Mouse (Mus musculus): ENCODE results near the gene Huwe1. TPM values are rescaled to one million over a fixed set of nuclear protein-coding genes. Genes with fewer than 3 reads are reported as not detected.

Gene Huwe1
- 35.6 and 45.4 TPM in 2 replicates for polyA plus RNA-seq (2015; fragmentation: Nextera tagmentation; extraction: Ambion mirVana)

- Histone ChIP-seq H3K4me3 (replicated peaks) (peak within 1 kb of the TSS; percentile 56), H3K9me3 (replicated peaks) (no peaks in the 10 kb centered on the region), H3K27ac (replicated peaks) (peak within 1 kb of the TSS; percentile 88), H3K4me2 (replicated peaks) (peak within 1 kb of the TSS; percentile 39), H3K4me1 (no peaks in the 10 kb centered on the region), H3K27me3 (no peaks in the 10 kb centered on the region), H3K36me3 (no peaks in the 10 kb centered on the region), H3K9ac (peak within 1 kb of the TSS; percentile 53)
- WGBS, result 17% methylated on average over 35 of the region's 36 CpGs
- peak; percentile 41; the same call in 1 of the 2 replicates for ATAC-seq (ENCODE audit: insufficient number of reproducible peaks, low FRiP score, low TSS enrichment, low read depth)
Observed at GRCm38 (mm10) chrX:151800701-151801511, at the start of gene Huwe1. TSS of gene Huwe1 (plus strand) at chrX:151800807.

DNA sequence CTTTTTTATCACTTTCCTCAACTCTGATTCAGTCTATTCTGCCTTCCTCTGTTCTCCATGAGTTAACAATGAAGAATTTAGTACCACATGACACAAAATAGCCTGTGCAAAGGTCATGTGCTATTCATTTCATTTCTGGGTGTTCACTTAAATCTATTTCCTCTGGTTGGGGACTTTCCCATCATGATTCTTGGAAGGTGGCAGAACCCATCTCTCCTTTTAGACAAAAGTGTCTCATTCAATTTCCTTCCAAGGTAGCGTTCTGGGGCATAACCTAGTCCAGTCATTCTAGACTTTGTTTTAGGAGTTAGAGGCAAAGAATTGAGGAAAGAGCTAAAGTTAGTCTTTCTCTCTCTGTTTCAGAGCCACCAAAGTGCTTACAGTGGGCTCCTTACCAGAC is 20.3 kb upstream of the Huwe1 start:
- no peaks in the 10 kb centered on the region for H3K36me3 ChIP-seq
- ATAC-seq (ENCODE audit: insufficient number of reproducible peaks, low FRiP score, low TSS enrichment, low read depth), result no peak
- WGBS, result 83% methylated on average over 1 of the region's 1 CpGs

GRCm38 (mm10) chrX:151782939-151783338 is 17.7 kb upstream of the Huwe1 start:
- no peaks in the 10 kb centered on the region for H3K4me1 ChIP-seq
- WGBS, result 79% methylated on average over 4 of the region's 4 CpGs

More for the DNA sequence above, 20.3 kb upstream of the Huwe1 start:
- H3K4me3 ChIP-seq (replicated peaks), result no peak overlapping the region
- no peak overlapping the region for H3K4me2 ChIP-seq (replicated peaks)
- H3K27ac ChIP-seq (replicated peaks), result no peak overlapping the region
- H3K4me1 ChIP-seq, result no peaks in the 10 kb centered on the region
- H3K9ac ChIP-seq, result no peak overlapping the region
- no peaks in the 10 kb centered on the region for H3K27me3 ChIP-seq
- H3K9me3 ChIP-seq (replicated peaks), result no peaks in the 10 kb centered on the region

DNA sequence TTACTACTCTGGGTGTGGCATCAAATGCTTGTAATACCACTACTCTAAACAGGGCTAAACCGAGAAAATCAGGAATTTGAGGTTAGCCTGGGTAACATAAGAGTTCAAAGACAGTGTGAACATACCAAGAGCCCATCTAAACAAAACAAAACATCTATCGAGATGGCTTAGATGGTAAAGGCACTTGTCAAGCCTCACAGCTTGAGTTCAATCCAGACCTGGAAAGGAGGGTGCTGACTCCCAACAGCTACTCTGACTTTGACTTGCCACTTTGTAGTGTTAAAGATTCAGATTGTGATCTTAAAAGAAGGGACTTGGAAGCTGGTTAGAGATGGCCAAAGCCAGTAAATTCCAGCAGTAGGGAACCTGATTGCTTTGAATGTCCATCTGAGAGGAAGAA is 7.8 kb upstream of the Huwe1 start:
- Histone ChIP-seq H3K4me3 (replicated peaks) (no peak overlapping the region), H3K9me3 (replicated peaks) (no peaks in the 10 kb centered on the region), H3K4me2 (replicated peaks) (no peak overlapping the region), H3K4me1 (no peaks in the 10 kb centered on the region), H3K36me3 (no peaks in the 10 kb centered on the region), H3K27me3 (no peaks in the 10 kb centered on the region), H3K27ac (replicated peaks) (no peak overlapping the region), H3K9ac (no peak overlapping the region)
- whole genome bisulfite sequencing, result 36% methylated on average over 2 of the region's 2 CpGs
- ATAC-seq (ENCODE audit: insufficient number of reproducible peaks, low FRiP score, low TSS enrichment, low read depth), result no peak

More at GRCm38 (mm10) chrX:151782939-151783338, 17.7 kb upstream of the Huwe1 start:
- no peaks in the 10 kb centered on the region for H3K27me3 ChIP-seq
- H3K27ac ChIP-seq (replicated peaks), result no peak overlapping the region
- H3K36me3 ChIP-seq, result no peaks in the 10 kb centered on the region
- no peak overlapping the region for H3K9ac ChIP-seq
- no peak overlapping the region for H3K4me2 ChIP-seq (replicated peaks)
- no peaks in the 10 kb centered on the region for H3K9me3 ChIP-seq (replicated peaks)
- ATAC-seq (ENCODE audit: insufficient number of reproducible peaks, low FRiP score, low TSS enrichment, low read depth), result no peak
- no peak overlapping the region for H3K4me3 ChIP-seq (replicated peaks)

DNA sequence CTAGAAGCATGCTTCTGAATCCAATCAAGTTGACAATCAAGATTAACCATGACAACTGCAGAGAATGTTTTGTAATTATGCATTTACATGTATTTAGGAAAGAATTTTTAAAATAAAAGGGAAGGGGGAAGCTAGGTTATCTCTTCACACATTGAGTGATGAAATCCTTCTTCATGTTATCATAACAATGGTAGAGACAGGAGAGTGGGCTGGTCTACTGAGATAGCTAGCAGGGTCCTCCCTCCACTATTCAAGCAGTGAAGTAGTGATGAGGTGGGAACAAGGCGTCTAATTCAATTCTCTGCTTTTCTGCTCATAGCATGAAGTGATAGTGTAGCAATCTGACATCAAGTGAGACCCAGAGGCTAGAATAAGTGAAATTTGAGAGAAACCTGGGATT is 2.6 kb upstream of the Huwe1 start:
- H3K4me2 ChIP-seq (replicated peaks), result no peak overlapping the region
- H3K27ac ChIP-seq (replicated peaks), result no peak overlapping the region
- ATAC-seq (ENCODE audit: insufficient number of reproducible peaks, low FRiP score, low TSS enrichment, low read depth), result no peak
- no peaks in the 10 kb centered on the region for H3K4me1 ChIP-seq
- H3K9me3 ChIP-seq (replicated peaks), result no peaks in the 10 kb centered on the region
- no peaks in the 10 kb centered on the region for H3K27me3 ChIP-seq
- H3K36me3 ChIP-seq, result no peaks in the 10 kb centered on the region
- WGBS, result 71% methylated on average over 1 of the region's 1 CpGs
- no peak overlapping the region for H3K9ac ChIP-seq
- no peak overlapping the region for H3K4me3 ChIP-seq (replicated peaks)

DNA sequence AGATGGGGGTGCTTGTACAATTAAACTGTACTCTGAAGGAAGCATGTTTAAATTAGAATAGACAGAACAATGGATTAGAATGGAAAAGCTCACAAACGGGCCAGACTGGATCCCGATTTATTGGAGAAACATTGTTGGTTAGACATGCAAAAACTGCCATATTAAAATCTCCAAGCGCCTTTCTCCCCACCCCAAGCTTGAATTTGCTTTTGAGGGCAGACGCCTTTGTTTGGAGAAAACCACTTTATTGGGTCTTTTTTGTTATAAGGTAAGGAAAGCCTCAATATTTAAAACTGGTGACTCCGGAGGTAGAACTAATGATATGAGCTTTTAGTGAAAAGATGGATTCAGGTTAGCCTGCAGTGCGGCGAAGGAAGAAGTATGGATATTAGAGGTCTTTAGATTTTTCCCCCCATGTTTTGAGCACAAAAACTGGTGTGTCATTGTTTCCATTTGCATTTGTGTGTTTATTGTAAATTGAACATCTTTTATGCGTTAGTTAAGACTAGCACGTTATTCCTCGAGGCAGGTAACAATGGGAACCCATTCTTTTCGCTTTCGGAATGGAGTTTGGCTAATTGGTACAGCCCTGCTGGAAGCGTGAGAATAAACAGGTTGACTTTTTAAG is 1.8 kb downstream of the Huwe1 start:
- H3K36me3 ChIP-seq, result no peaks in the 10 kb centered on the region
- H3K27me3 ChIP-seq, result no peaks in the 10 kb centered on the region
- no peak for ATAC-seq (ENCODE audit: insufficient number of reproducible peaks, low FRiP score, low TSS enrichment, low read depth)
- H3K4me3 ChIP-seq (replicated peaks), result peak overlapping the region; percentile 57
- no peaks in the 10 kb centered on the region for H3K4me1 ChIP-seq
- no peaks in the 10 kb centered on the region for H3K9me3 ChIP-seq (replicated peaks)
- H3K27ac ChIP-seq (replicated peaks), result peak overlapping the region; percentile 94
- peak overlapping the region; percentile 48 for H3K4me2 ChIP-seq (replicated peaks)
- 21% methylated on average over 13 of the region's 13 CpGs for WGBS
- H3K9ac ChIP-seq, result peak overlapping the region; percentile 39

DNA sequence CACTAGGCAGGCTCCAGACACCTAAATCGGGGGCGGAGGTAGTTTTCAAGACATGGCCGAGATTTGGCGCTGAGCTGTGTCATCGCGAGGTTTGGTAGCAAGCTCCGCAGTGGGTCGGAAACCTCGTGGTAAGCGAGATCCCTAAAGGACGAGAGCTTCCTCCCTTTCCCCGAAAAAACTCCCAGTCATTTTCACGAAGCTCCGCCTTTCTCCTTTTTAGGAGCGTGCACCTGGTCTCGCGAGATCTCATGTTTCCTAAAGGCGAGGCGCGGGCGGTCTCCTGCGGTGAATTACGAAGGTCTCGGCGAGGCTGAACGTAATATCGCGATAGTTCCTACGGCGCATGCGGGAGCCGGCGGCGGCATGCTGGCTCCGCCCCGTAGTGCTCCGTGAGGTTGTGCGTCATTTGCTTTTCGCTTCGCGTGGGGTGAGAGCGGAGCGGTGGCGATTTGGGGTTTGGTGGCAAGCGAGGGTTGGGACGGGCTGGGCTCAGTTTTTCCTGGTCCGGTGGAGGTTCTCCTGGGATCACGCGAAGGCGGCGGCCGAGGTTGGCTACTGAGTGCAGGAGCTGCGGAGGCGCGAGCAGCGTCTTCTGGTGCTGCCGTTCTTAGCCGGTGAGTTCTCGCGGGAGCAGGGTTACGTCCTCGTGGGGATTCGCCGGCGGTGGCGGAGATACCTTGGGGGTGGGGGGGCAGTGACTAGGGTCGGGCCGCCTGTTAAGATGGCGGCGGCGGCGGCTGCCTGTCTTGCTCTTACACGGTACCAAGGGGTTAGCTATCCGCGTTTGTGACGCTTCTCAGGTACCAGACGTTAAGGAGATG is 2.6 kb downstream of the Huwe1 start:
- Histone ChIP-seq H3K27me3 (no peaks in the 10 kb centered on the region), H3K4me3 (replicated peaks) (peak overlapping the region; percentile 57), H3K9me3 (replicated peaks) (no peaks in the 10 kb centered on the region), H3K27ac (replicated peaks) (peak overlapping the region; percentile 94), H3K4me1 (no peaks in the 10 kb centered on the region), H3K9ac (peak overlapping the region; percentile 48), H3K4me2 (replicated peaks) (peak overlapping the region; percentile 54), H3K36me3 (no peaks in the 10 kb centered on the region)
- 16% methylated on average over 77 of the region's 77 CpGs for WGBS
- peak; percentile 91 for ATAC-seq (ENCODE audit: insufficient number of reproducible peaks, low FRiP score, low TSS enrichment, low read depth)

- WGBS, result 23% methylated on average over 20 of the region's 20 CpGs
- no peaks in the 10 kb centered on the region for H3K36me3 ChIP-seq
- H3K9me3 ChIP-seq (replicated peaks), result no peaks in the 10 kb centered on the region
- H3K9ac ChIP-seq, result peak overlapping the region; percentile 48
- peak overlapping the region; percentile 57 for H3K4me3 ChIP-seq (replicated peaks)
- no peaks in the 10 kb centered on the region for H3K4me1 ChIP-seq
- H3K27me3 ChIP-seq, result no peaks in the 10 kb centered on the region
- ATAC-seq (ENCODE audit: insufficient number of reproducible peaks, low FRiP score, low TSS enrichment, low read depth), result peak; percentile 44; the same call in 1 of the 2 replicates
- H3K4me2 ChIP-seq (replicated peaks), result peak overlapping the region; percentile 54
- H3K27ac ChIP-seq (replicated peaks), result peak overlapping the region; percentile 94
Observed at GRCm38 (mm10) chrX:151803777-151804101, 3.1 kb downstream of the Huwe1 start.

DNA sequence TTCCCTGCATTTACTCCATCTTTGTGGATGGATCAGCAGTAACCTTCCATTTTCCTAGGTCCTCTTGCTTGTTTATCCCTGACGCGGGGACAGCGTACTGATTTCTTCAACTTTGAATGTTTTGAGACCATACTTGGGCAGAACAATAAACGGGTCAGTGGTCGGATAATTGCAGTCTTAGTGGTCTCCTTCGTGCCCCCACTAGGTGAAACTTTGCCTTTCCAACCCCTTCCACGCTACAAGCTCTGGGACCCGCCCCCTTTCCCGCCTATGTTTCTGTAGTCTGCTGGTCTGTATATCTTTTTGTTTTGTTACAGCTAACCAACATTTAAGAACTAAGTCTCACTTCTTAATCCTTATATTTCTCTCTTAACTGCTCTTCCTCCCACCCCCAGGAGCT is 3.8 kb downstream of the Huwe1 start:
- no peak for ATAC-seq (ENCODE audit: insufficient number of reproducible peaks, low FRiP score, low TSS enrichment, low read depth)
- Histone ChIP-seq H3K27ac (replicated peaks) (no peak overlapping the region), H3K4me2 (replicated peaks) (peak overlapping the region; percentile 54), H3K9me3 (replicated peaks) (no peaks in the 10 kb centered on the region), H3K4me3 (replicated peaks) (peak overlapping the region; percentile 57), H3K27me3 (no peaks in the 10 kb centered on the region), H3K36me3 (no peaks in the 10 kb centered on the region), H3K9ac (peak overlapping the region; percentile 48), H3K4me1 (no peaks in the 10 kb centered on the region)
- WGBS, result 27% methylated on average over 9 of the region's 9 CpGs

- Histone ChIP-seq H3K4me2 (replicated peaks) (no peak overlapping the region), H3K4me1 (no peaks in the 10 kb centered on the region), H3K9ac (no peak overlapping the region), H3K27me3 (0 out of 2 replicates have a peak, but pooled peaks cover 3% of the 10 kb centered on the region), H3K9me3 (replicated peaks) (no peaks in the 10 kb centered on the region), H3K4me3 (replicated peaks) (no peak overlapping the region), H3K27ac (replicated peaks) (no peak overlapping the region), H3K36me3 (no peaks in the 10 kb centered on the region)
- WGBS, result 81% methylated on average over 6 of the region's 6 CpGs
- ATAC-seq (ENCODE audit: insufficient number of reproducible peaks, low FRiP score, low TSS enrichment, low read depth), result no peak
Observed at GRCm38 (mm10) chrX:151811481-151811880, 10.9 kb downstream of the Huwe1 start.

DNA sequence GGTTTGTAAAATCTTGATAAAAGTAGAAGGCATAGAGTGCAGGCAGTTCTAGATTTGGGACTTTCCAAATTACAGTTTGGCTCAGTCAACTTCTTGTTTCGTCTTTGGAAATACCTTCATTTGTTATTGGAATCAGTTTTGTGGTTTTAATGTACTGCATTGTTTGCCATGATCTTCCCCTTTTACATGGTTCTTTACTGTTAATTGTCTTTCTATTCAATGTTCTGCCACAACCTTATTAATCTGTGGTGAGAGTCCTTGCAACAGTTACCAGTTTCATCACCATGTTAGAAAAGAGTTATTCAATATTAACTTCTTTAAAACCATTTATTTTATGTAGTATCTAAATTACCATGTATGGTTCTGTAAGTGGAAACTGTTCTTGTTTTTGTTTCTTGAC is 13.0 kb downstream of the Huwe1 start:
- H3K27me3 ChIP-seq, result 0 out of 2 replicates have a peak, but pooled peaks cover 3% of the 10 kb centered on the region
- no peaks in the 10 kb centered on the region for H3K9me3 ChIP-seq (replicated peaks)
- H3K27ac ChIP-seq (replicated peaks), result no peak overlapping the region
- no peak overlapping the region for H3K9ac ChIP-seq
- no peak overlapping the region for H3K4me3 ChIP-seq (replicated peaks)
- ATAC-seq (ENCODE audit: insufficient number of reproducible peaks, low FRiP score, low TSS enrichment, low read depth), result no peak
- H3K4me1 ChIP-seq, result no peaks in the 10 kb centered on the region
- WGBS, result 88% methylated on average over 1 of the region's 1 CpGs
- no peak overlapping the region for H3K4me2 ChIP-seq (replicated peaks)
- no peaks in the 10 kb centered on the region for H3K36me3 ChIP-seq

All from embryonic facial prominence, embryonic 15.5 days (tissue).